ENCODE assay signal across 9 mouse cellular contexts in the genomic region with DNA sequence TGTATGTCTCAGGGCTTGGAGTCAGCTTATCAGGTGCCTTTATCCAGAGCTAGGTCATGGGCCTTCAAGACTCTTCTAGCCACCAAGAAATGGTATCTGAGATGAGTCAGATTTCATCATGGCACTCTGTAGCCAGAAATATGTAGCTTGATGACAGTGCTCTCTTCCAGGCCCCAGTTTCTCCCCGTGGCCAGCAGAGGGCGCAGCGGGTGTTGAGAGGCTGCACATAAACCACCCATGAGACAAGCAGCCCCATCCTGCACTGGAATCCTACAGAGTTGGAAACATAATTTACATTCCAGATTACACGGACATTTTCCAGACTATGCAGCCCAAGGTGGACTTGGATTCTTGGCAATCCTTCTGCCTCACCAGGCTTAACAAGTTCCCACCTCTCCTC. TPM values are rescaled to one million over a fixed set of nuclear protein-coding genes. Genes with fewer than 3 reads are reported as not detected.
DNase-seq lines count a peak whose midpoint lies in the region; ATAC-seq and TF ChIP-seq lines count a peak whose summit lies in the region.
"Had no signal": no experiment of that assay in that cellular context is flagged by ENCODE, and none has a peak within 500 bp of the region (broad histone marks: within the 10 kb centered on the region; RNA-seq: fewer than 3 reads in every experiment).

No protein-coding gene starts in this region.

- intact Hi-C loops in gastrocnemius, postnatal 14 days (cut with DNase I; ENCODE audit: low total_unique reads), result loop anchor here (5.0 kb wide), 1 partner anchor 54 kb away; no protein-coding TSS in a partner anchor

- DNase-seq in A20 (ENCODE audit: low read depth, low spot score), result peak; percentile 73
- DNase-seq in Muller cell, postnatal 12 days (ENCODE audit: inconsistent ontology term), result peak; percentile 79
- DNase-seq in cerebellum, adult 9-10 months, result peak; percentile 67
- DNase-seq in gastrocnemius, postnatal 14 days, result peak; percentile 72
- peak; percentile 88 to 90 for DNase-seq in kidney, postnatal 4 days
- DNase-seq in lung, embryonic 14.5 days, result peak; percentile 83
- DNase-seq in right cerebral cortex, postnatal 14 days, result peak; percentile 88
- peak; percentile 43 to 56 for DNase-seq in urinary bladder, postnatal 36 days (ENCODE audit: low spot score in 2 of 2)

- peak; percentile 90 for TF ChIP-seq CTCF in lung, embryonic 14.5 days (IDR thresholded peaks at IDR 0.05; ENCODE audit: low read depth)

- no peak; the same call in 1 of the 2 replicates for ATAC-seq in lung, embryonic 14.5 days (ENCODE audit: insufficient read depth)

- H3K27me3 ChIP-seq in lung, embryonic 14.5 days (ENCODE audit: insufficient read depth, low read length), result no peaks in the 10 kb centered on the region
- H3K27me3 ChIP-seq: lung, embryonic 15.5 days had no signal

- no peak overlapping the region for H3K4me3 ChIP-seq in lung, embryonic 14.5 days (ENCODE audit: low read depth, low read length)
- H3K4me3 ChIP-seq: lung, embryonic 15.5 days had no signal

- no peak overlapping the region for H3K4me2 ChIP-seq in lung, embryonic 14.5 days
- H3K4me2 ChIP-seq: lung, embryonic 15.5 days had no signal

- WGBS in lung, embryonic 14.5 days, result 8% methylated on average over 4 of the region's 4 CpGs

- no peaks in the 10 kb centered on the region for H3K4me1 ChIP-seq in lung, embryonic 14.5 days (ENCODE audit: insufficient read depth)
- H3K4me1 ChIP-seq: lung, embryonic 15.5 days had no signal

- no peaks in the 10 kb centered on the region for H3K9me3 ChIP-seq in lung, embryonic 14.5 days (ENCODE audit: low read depth, low read length)
- H3K9me3 ChIP-seq: lung, embryonic 15.5 days had no signal

- H3K9ac ChIP-seq in lung, embryonic 14.5 days, result no peak overlapping the region
- H3K9ac ChIP-seq: lung, embryonic 15.5 days had no signal

- no peak overlapping the region for H3K27ac ChIP-seq in lung, embryonic 14.5 days (ENCODE audit: low read depth)
- H3K27ac ChIP-seq: lung, embryonic 15.5 days had no signal

- peaks cover 90% of the 10 kb centered on the region for H3K36me3 ChIP-seq in lung, embryonic 14.5 days (ENCODE audit: insufficient read depth)

RNA-seq across cellular contexts. Expression of a gene that starts 17.6 kb away (rescaled TPM):
- not detected for total RNA-seq in gastrocnemius, postnatal 14 days (2021)
- polyA plus RNA-seq in lung, embryonic 14.5 days (2014; fragmentation: Nextera tagmentation; extraction: Ambion mirVana), result 0.20 and 0.32 TPM in 2 replicates

RNA-seq across cellular contexts. Expression of a gene that starts 29.5 kb away (rescaled TPM):
- 10 to 100 TPM; 24.4 to 27.8 TPM for total RNA-seq in gastrocnemius, postnatal 14 days (2021)
- polyA plus RNA-seq in lung, embryonic 14.5 days (2014; fragmentation: Nextera tagmentation; extraction: Ambion mirVana), result 105 and 122 TPM in 2 replicates

RNA-seq across cellular contexts. Expression of a gene that starts 32.4 kb away (rescaled TPM):
- total RNA-seq in gastrocnemius, postnatal 14 days (2021), result not detected
- polyA plus RNA-seq in lung, embryonic 14.5 days (2014; fragmentation: Nextera tagmentation; extraction: Ambion mirVana), result 0.33 and 0.80 TPM in 2 replicates

RNA-seq across cellular contexts. Expression of a gene that starts 43.8 kb away (rescaled TPM):
- total RNA-seq in gastrocnemius, postnatal 14 days (2021), result not detected
- not detected in 2 replicates for polyA plus RNA-seq in lung, embryonic 14.5 days (2014; fragmentation: Nextera tagmentation; extraction: Ambion mirVana)
- polyA plus RNA-seq: lung, embryonic 15.5 days had no signal
